Mouse (Mus musculus) effector memory CD4-positive, alpha-beta T cell, adult 5 months (primary cell): ENCODE measurements around the gene Elp5. TPM values are rescaled to one million over a fixed set of nuclear protein-coding genes. Genes with fewer than 3 reads are reported as not detected.

Experiments used
- polyA plus RNA-seq: library from polyadenylated mRNA; unstranded; fragments of 100-300 nt; shearing (Covaris generic); gene quantifications from one replicate; pipeline ENCODE4 v1.2.1, GENCODE M21; 2017

The Elp5 gene
- 50.5 TPM for polyA plus RNA-seq

DNA sequence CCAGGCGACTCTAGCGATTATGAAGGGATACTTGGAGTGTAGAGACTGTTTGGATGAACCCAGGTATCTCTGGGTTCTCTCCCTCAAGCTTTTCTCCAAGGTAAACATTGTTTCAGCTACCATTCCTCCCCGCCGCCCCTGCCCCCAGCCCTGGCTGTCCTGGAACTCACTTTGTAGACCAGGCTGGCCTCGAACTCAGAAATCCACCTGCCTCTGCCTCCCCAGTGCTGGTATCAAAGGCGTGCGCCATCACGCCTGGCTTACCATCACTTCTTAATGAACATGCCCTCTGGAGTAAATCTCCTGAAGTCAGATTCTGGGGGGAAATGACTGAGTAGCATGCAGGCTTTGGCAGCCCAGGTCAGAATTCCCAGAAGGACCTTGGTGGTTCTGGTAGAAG lies at the start of gene Elp5:
Gene Elp5 (minus strand): TSS at position 293 of the 400 bp plus-strand sequence.

DNA sequence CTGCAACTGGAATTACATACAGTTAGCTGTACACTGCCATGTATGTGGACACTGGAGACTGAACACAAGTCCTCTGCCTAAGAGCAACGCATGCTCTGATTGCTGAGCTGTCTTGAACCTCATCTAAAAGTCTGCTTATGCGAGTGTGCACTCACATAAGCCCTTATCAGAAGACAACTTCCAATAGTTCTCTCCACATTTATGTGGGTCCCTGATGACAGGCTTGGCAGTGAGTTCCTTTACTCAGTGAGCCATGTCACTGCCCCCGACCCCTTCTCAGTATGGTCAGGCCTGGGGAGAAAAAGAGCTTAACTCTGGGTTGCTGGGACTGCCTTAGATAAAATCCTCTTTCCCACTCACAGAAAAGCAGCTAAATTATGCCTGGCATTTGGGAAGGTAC lies 34.4 kb upstream of the Elp5 start, which contains the start of gene Dlg4:
Gene Dlg4 (plus strand): TSS at position 274 of the 400 bp plus-strand sequence.

DNA sequence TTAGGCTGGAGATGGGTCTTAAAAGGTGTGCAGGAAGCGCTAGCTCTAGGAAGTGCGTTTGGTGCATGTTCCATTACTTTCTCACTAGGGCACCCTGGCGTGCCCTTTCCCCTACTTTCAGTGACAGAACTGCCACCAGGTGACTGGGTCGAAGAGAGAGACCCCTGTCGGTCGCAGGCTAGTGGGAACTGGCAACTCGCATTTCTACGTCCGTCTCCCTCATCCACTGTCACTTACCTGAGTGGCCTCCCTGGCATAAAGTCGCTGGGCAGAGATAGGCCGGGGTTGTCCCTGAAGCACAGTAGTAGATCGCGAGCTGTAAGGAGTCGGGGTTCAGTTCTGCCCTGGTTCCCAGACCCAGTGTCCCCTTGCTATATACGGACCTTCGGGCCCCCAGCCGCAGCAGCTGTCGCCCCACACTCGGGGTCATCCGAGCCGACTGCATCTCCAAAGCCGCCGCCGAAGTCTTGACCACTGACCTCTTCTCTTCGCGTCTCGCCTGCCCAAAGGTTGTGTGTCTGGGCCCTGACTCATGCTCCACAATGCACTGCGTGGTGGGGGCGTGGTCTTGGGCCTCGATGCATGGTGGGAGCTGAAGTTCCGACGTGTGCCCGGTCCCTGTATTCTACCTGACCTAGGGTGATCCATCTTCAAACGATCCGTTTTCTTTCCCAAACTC lies 32.7 kb upstream of the Elp5 start, which contains the start of gene Acadvl:
Gene Acadvl (minus strand): TSS at position 532 of the 679 bp plus-strand sequence.

DNA sequence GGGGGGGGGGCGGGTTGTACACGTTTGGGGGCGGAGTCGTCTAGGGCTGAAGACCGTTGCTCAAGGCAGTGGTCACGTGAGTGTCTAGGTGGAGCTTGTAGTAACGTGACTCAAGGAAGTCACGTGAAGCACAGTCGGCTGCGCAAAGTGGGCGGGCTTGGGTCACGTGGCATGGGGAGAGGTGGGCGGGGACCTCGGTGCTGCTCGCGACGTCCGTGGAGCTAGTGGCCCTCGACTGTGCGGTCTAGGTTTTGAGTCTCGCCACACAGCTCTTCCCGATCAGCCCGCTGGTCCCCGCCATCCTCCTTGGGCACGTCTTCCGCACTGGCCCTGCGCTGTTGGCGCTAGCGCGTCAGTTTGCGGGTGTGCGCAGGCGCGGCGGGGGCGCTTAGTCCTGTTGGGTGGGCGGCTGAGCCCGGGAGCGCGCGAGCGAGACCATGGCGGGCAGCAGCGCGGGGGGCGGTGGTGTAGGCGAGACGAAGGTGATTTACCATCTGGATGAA lies 18.1 kb upstream of the Elp5 start, which contains the start of gene Dvl2:
Gene Dvl2 (plus strand): TSS at position 200 of the 503 bp plus-strand sequence.

DNA sequence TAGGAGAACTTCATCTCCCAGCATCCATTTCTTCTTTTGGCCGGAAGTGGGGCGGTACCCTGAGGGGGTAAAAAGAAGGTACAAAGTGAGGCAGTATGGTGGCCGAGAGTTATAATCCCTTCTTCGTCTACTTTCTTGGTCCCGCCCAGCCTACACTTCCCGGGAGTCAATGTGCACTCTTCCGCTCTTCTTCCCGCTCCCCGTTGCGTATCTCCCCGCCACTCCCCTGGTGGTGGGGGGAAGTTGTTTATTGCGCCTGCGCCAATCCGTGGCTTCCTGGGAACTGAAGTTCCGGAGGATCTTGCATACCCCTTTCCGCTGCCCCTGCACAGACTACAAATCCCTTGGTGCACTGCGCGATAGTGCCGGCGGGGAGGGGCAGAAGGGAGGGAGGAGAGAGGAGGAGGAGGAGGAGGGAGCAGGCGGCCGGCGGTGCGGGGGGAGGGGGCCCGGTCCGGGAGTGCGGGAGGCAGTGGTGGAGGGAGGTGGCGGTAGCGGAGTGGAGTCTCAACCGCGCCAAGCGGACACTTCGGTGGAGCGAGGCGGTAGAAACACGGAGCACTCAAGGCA lies 13.2 kb upstream of the Elp5 start, which contains the start of gene Phf23:
Gene Phf23 (plus strand): TSS at position 387 of the 570 bp plus-strand sequence.

DNA sequence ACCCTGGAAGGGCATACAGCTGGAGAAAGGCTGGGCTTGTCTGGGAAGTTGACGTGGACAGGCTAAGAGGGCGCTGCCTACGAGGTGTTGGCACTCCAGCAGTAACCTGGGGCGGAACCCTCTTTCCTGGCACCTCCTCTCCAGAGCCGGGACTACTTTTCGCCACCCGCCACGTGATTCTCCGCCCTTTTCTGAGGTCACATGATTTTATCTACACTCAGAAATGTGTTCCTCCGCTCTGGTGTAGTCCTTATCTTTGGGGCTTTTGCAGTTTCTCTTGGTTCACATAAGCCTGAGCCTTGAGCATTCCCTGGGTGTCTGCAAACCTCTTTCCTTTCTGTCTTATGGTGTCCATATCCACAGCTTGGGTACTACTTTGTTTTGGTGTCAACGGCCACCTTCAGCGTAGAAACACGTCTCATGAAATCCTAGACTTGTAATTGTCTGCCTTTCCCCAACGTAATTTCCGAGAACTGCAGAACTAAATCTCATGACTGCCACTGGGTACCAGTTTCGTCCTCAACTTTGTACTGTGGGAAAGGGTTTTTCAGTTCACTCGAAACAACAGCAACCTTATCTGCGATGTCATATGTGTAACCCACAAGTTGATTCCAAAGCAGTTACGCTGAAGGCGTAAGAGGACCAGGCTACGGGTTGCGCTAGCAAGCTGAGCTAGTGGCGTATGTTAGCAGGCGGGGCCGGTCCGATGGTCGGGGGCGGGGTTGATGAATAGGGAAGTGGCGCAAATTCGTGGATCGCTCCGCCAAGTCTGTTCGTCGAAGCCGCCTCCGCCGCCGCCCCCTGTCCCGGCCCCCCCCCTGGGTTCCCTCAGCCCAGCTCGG lies 8.8 kb upstream of the Elp5 start, which contains the start of gene Gabarap:
Gene Gabarap (plus strand): TSS at position 294 of the 842 bp plus-strand sequence.

DNA sequence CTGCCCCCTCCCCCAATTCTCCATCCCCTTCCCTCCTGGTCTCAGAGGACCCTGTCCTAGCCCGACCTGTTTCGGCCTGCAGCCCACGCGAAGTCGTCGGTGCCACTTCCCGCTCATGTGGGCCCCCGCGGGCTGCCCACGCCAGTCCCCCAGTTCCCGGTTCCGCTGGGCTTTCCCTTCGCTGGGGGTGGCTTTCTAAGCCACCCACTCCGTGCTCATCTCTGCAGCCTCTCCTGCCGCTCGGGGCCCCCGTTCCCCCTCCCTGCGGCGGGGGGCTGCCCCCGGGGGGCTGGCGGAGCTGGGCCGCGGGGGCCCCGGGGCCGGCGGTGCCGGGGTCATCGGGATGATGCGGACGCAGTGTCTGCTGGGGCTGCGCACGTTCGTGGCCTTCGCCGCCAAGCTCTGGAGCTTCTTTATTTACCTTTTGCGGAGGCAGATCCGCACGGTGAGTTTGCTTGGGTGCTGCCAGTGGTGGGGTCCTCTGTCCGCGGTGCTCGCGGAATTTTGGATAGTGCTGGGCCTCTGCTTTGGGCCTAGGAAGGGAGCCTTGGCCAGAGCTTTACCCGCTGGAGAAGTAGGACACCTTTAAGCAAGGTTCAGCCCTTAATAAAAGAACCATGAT lies 1.1 kb downstream of the Elp5 start, which contains the start of gene Ctdnep1:
Gene Ctdnep1 (plus strand): TSS at position 16 of the 622 bp plus-strand sequence.

DNA sequence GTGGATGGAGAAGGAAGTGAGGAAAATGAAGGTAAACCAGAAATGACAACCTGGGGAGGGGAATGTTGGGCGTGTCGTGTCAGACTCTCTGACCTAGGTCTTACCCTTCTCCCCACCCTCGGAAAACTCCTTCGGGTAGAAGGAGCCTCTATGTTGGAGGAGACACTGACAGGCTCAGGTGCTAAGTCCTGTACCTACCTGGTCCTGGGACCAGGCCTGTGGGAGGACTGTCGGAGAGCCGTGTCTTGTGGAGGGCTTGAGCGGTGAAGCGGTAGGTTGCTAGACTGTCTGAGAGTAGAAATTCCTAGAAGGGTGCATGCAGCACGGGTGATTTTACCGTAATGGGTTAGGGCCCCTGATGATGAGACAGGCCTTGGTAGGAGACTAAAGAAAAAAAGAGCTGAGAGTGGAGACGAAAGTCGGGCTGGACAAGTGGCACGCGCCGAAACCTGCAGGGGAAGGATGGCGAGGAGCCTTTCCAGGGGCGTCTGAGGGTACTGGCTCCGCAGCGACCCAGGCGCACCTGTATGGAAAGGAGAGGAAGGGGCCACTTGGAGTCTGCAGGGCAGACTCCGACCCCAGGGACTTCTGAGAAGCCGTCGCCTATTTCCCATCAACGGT lies 17.6 kb downstream of the Elp5 start, which contains the start of gene Cldn7:
Gene Cldn7 (plus strand): TSS at position 130 of the 621 bp plus-strand sequence.

DNA sequence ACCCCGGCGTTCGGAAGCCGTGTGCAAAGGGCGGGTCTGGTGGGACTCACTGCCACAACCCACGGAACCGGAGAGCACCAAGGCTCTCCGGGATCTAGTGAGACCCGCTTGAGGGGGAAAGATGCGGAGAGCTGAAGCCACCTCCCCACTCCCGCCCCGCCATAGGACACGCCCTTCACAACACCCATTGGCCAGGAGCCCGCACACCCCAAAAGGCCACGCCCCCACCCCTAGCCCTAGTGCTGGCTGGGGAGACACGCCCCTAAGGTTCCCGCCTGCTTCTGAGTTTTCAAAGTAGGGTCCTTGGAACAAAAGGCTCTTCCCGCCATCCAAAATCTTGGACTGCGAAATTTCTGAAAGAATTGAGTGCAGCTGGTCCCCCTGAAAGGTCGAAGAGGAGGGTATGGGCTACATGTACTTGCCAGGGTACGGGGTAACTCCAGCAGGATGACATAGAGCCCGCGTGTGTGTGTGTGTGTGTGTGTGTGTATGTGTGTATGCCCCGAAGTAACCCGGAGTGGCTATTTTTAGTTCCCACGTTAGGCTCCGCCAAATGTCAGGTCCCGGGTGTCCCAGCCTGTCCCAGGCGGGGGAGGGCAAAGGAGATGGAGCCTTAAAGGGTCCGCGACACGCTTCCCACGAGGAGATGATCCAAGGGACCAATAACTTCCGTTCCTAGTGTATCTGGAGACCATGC lies 34.1 kb downstream of the Elp5 start, which contains the start of gene Slc2a4:
Gene Slc2a4 (minus strand): TSS at position 123 of the 697 bp plus-strand sequence.

DNA sequence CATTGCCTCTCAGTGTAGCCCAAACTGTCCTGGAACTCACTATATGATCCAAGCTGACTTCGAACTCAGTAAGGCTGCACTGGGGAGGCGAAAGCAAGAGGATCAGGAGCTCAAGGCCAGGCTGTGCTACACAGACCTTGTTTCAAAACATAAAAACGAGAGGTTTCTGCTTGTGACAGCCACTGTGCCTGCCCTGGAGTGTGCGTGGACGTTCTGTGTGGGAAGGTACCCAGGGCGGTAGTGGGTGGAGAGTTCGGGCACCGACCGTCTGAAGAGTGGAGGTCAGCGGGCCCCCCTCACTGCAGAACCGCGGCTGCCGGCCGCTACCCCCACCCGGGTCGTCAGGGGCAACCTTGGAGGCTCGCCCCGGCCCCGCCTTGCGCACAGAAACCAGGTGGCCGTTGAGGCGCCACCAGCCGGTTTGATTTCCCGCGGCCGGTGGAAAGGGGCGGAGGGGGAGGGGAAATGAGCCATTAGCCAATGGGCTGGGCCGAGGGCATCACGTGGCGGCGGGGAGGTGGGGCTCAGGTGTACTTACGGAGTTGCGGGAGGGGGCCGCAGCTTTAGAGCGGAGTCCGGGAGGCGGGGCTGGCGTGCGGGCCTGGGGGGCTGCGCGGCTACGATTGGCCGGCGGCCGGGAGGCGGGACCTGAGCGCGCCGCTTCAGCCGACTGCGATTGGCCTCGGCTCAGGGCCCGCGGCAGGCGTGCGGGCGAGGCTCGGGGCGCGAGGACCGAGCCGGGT lies 47.0 kb downstream of the Elp5 start, which contains the start of gene Ybx2:
Gene Ybx2 (plus strand): TSS at position 660 of the 743 bp plus-strand sequence.

DNA sequence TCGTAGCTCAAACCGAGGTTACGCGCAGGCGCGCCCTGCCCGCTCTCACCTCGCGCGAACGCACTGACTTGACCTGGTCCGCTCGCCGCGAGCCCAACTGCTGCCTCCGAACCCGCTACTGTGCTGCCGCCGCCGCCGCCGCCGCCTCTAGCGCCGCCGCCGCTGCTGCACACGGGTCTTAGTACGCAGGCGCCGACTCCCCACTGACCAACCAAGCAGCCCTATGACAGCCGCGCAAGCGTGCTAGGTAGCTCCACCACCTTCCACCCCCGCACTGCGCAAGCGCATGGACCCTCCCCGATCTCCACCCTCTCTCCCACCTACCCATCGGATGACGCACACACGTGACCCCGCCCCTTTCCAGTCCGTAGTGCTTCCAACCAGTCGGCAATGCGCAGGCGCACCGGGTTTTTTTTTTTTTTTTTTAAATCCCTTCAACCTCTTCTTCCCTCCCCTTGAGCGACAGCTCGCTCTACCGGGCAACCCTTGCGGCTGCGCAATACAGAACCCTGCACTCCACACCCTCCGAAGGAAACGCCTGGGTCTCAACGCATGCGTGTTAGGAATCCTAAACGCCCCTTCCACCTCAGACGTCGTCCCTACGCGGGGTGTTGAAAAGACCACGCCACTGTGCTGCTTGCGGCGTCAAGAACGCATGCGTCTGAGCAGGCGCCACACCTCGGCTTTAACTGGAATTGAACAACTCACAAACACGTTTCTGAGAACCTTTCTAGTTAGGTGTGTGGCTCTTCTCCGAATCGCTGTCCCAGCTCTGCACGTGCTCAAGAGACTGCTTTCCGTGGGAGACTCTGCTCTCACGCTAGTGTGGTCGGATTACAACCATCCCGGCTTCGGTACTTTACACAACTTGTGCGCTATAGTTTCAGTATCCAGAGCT lies 61.0 kb downstream of the Elp5 start, which contains the start of gene Eif5a:
Gene Eif5a (minus strand): TSS at position 845 of the 898 bp plus-strand sequence.

Other genes starting within 250 kb of the Elp5 start
- 60.5 TPM for gene Polr2a, start 223.9 kb downstream of the Elp5 start, polyA plus RNA-seq
- not detected for gene Slc35g3, start 220.5 kb downstream of the Elp5 start, polyA plus RNA-seq
- 7.6 TPM for gene Zbtb4, start 216.6 kb downstream of the Elp5 start, polyA plus RNA-seq
- 1.4 TPM for gene Chrnb1, start 186.6 kb downstream of the Elp5 start, polyA plus RNA-seq
- not detected for gene Fgf11, start 180.7 kb downstream of the Elp5 start, polyA plus RNA-seq
- not detected for gene Tmem102, start 176.9 kb downstream of the Elp5 start, polyA plus RNA-seq
- not detected for gene Gm39566, start 167.2 kb downstream of the Elp5 start, polyA plus RNA-seq
- not detected for gene Spem2, start 164.1 kb downstream of the Elp5 start, polyA plus RNA-seq
- not detected for gene Spem1, start 160.3 kb downstream of the Elp5 start, polyA plus RNA-seq
- gene Nlgn2, start 144.7 kb downstream of the Elp5 start, polyA plus RNA-seq = not detected
- gene Tmem256, start 144.0 kb downstream of the Elp5 start, polyA plus RNA-seq = 42.5 TPM
- 9.2 TPM for gene Plscr3, start 136.1 kb downstream of the Elp5 start, polyA plus RNA-seq
- gene Tnk1, start 123.8 kb downstream of the Elp5 start, polyA plus RNA-seq = not detected
- gene Tmem95, start 104.5 kb downstream of the Elp5 start, polyA plus RNA-seq = not detected
- 0.11 TPM for gene Kctd11, start 101.1 kb downstream of the Elp5 start, polyA plus RNA-seq
- gene Acap1, start 87.0 kb downstream of the Elp5 start, polyA plus RNA-seq = 462 TPM
- 0.80 TPM for gene 2810408A11Rik, start 81.5 kb downstream of the Elp5 start, polyA plus RNA-seq
- gene Neurl4, start 81.4 kb downstream of the Elp5 start, polyA plus RNA-seq = 5.4 TPM
- gene Gps2, start 68.6 kb downstream of the Elp5 start, polyA plus RNA-seq = 200 TPM
- 977 TPM for gene Eif5a, start 60.6 kb downstream of the Elp5 start, polyA plus RNA-seq
- not detected for gene Ybx2, start 46.7 kb downstream of the Elp5 start, polyA plus RNA-seq
- not detected for gene Slc2a4, start 34.3 kb downstream of the Elp5 start, polyA plus RNA-seq
- gene Cldn7, start 17.7 kb downstream of the Elp5 start, polyA plus RNA-seq = not detected
- 41.4 TPM for gene Ctdnep1, start 1.4 kb downstream of the Elp5 start, polyA plus RNA-seq
- gene Gabarap, start 8.6 kb upstream of the Elp5 start, polyA plus RNA-seq = 366 TPM
- 52.0 TPM for gene Phf23, start 13.3 kb upstream of the Elp5 start, polyA plus RNA-seq
- 20.9 TPM for gene Dvl2, start 18.1 kb upstream of the Elp5 start, polyA plus RNA-seq
- 83.6 TPM for gene Acadvl, start 32.9 kb upstream of the Elp5 start, polyA plus RNA-seq
- gene Dlg4, start 34.4 kb upstream of the Elp5 start, polyA plus RNA-seq = 4.6 TPM
- gene Asgr1, start 71.6 kb upstream of the Elp5 start, polyA plus RNA-seq = not detected
- gene Asgr2, start 110.1 kb upstream of the Elp5 start, polyA plus RNA-seq = not detected
- gene Mgl2, start 147.8 kb upstream of the Elp5 start, polyA plus RNA-seq = not detected
- gene Clec10a, start 173.7 kb upstream of the Elp5 start, polyA plus RNA-seq = not detected
- 0.65 TPM for gene Slc16a11, start 230.2 kb upstream of the Elp5 start, polyA plus RNA-seq
- 1.4 TPM for gene Slc16a13, start 238.5 kb upstream of the Elp5 start, polyA plus RNA-seq
- gene Bcl6b, start 247.3 kb upstream of the Elp5 start, polyA plus RNA-seq = not detected